Mouse (Mus musculus): ENCODE data around the gene Fbxo11.
"Not testable (repeated sequence)": the region's sequence is repeated elsewhere in the genome, so short reads cannot be mapped to it uniquely, and the experiment has no call there.

Gene Fbxo11

DNA sequence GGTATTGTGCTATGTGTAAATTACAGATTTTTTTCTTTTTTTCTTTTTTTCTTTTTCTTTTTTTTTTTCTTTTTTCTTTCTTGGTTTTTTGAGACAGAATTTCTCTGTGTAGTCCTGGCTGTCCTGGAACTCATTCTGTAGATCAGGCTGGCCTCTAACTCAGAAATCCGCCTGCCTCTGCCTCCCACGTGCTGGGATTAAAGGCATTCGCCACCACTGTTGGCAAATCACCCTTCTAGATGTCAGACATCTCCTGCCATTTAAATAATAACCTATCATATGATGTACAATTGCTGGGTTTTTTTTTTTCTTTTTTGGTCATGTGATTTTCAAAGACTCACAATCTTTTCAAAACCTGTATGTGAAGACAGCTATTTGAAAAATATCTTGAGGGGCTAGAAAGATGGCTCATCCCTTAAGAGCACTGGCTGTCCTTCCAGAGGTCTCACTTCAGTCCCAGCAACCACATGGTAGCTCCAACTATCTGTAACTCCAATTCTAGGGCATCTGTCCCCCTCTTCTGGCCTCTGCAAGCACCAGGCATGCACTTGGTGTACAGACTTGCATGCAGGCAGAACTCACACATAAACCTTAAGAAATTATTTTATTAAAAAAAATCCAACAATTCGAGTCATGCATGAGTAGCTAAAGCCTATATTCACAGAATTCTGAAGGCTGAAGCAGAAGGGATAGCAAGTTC lies 2.3 kb upstream of the Fbxo11 start:
- no peak for DNase-seq (ENCODE audit: low spot score in 2 of 2)

DNA sequence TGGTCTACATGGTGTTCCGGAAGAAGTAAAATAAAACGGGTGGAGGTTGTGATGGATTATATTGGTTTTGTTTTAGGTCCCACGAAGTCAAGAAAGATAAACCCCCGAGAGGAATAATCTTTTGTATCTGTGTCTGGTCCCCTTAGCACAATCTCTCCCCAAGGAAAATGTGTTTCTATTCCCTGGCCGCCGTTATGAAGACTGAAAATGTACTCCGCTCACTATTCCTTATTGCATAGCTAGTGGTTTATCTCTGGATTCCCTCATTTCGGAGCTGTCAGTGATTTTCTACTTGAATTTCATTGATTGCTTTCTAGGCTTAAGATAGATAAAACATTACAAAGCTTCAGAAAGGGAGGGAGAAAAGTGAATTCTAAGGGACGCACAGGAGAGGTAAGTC lies 1.7 kb upstream of the Fbxo11 start:
- no peak for DNase-seq (ENCODE audit: low spot score in 2 of 2)

DNA sequence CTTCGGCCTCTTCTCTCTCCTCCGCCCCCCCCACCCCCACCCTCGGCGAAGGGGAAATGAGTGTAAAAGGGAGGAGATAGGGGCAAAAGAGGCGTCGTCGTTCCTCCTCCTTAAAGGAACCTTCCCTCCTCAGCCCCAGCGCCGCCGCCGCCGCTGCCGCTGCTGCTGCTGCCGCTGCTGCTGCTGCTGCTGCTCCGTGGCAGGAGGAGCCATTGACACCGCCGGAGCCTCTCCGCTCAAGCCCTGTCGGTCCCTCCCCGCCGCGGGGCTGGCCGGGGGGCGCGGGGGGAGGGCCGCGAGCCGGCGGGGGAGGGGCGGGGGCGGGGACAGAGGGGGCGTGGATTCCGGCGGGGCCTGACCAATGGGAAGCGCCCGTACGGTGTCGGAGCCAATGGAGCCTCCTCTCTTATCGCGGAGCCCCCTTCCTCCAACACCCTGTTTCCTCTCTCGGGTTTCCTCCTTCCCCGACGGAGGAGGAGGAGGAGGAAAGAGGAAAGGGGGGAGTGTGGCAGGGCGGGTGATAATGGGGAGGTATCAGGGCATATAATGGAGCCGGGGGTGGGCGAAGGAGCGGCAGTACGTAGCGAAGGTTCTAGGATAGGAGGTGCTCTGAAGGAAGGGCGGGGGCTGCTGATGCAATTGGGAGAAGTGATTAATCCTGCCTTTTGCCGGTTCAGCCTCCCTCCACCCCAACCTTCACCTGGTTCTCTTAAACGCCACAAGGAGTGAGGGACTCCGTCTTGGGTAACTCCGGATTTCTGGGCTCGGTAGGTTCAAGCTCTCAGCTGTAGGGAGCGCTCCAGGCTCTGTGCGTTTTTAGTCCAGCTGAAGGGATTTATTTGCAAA lies 933 bp upstream of the Fbxo11 start:
- DNase-seq (ENCODE audit: low spot score in 2 of 2): peak; percentile 83 to 90

DNA sequence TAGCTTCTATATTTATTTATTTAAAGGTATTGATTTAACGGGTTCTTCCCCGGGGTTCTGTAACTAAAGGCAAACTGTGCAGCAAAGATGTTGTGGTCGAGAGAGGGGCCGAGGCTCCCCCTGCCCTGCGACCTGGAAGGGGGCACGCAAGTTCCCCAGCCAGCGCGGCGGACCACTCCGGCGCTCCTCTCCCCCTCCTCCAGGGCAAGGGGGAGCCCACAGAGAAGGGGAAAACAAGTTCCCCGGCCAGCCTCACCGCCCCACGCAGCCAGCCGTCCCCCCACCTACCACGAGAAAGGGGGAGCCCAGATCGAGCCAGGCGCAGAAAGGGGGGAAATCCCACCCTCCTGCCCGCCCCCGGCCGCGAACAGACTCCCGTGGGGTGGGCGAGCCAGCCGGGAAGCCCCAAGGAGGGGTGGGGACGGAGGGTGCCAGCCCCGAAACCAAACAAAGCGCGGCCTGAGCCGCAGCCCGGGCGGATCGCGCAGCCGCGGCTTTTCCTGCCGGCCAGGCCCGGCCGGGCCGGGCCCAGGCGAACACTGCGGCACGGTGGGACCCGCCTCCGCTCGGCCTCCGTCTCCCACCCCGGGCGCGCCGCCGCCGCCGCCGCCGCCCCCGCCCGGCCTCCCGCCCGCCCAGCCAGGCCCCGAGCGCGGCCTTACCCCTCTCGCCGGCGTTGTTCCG lies 602 bp downstream of the Fbxo11 start:
- peak; percentile 62 to 66 for DNase-seq (ENCODE audit: low spot score in 2 of 2)

DNA sequence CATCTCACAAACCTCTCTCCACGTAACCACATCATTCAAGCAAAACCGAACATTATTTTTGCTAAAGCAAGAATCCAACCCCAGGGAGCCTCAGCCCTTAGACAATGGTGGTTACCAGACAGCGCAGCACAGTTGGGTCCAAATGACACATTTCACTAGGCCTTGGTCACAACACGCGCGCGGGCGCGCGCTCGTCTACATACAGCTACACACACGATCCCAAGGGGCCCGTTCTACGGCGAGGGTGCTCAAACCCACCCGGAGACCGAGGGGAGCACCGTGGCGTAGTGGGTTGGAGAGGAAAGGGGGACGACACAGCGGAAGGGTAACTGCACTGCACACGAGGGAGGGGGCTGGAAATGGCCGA lies 1.1 kb downstream of the Fbxo11 start:
- peak; percentile 62 to 68 for DNase-seq (ENCODE audit: low spot score in 2 of 2)

DNA sequence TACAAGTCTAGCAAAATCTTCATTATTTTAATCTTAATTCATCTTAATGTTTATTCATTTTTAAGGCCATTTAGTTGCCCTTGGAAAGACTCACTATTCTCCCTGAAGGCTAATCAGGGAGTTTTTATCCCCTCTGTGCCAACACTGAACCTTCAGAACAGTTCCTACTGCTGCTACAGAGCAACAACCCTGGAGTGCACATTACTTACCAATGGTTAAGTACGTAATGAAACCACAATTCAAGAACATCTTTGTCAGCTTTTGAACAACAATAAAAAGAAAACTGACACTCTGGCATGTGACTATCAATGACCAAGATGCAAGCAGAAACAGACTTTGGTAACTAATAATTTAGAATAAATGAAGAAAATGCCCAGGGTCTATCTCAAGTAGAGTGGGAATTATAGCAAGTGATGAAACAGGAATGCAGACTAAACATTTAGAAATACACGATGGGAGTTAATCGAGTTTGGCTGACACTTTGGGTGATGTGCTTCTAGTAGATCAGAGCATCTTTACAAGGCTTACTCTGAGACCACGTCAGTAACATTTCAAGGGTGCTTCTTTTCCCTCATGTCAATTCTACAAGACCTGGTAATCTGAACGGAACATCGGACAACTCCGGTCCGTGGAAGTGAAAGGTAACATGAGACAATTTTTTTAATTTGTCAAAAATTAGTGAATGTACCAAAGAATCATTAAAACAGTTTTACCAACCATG lies 2.1 kb downstream of the Fbxo11 start:
- DNase-seq (ENCODE audit: low spot score in 2 of 2): no peak

DNA sequence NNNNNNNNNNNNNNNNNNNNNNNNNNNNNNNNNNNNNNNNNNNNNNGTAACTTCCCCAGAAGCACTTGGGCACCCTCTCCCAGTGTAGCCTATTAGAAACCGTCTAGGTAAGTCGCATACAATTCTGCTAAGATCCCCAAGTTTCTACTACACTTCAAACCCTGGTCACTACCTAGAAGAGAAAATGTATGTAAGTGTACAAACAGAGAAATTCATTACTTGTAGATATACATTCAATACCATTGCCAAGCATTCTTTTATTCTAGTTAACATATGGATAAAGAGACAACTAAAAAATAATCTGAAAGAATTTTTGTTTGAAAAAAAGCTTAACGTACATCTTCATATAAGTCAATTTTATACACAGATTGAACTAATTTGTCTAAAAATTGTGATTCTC lies 3.1 kb downstream of the Fbxo11 start:
- no peak for DNase-seq (ENCODE audit: low spot score in 2 of 2)

DNA sequence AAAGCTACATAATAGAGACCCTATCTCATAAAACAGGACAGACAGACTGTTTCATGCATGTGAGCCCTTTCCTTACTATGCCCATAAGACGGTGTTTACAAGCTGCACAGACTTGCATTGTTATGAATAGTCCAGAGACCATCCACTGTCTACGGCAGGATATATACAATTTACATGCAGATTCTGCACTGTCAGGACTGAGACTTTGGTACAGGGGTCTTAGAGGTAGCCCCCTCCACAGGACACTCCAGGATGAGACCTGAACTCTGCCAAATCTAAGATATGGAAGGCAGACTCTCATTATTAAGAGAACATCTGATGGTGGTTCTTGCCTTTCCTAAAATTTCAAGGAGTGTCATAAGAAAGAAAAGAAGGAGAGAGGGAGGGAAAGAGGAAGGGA lies 6.8 kb downstream of the Fbxo11 start:
- no peak for DNase-seq (ENCODE audit: low spot score in 2 of 2)

DNA sequence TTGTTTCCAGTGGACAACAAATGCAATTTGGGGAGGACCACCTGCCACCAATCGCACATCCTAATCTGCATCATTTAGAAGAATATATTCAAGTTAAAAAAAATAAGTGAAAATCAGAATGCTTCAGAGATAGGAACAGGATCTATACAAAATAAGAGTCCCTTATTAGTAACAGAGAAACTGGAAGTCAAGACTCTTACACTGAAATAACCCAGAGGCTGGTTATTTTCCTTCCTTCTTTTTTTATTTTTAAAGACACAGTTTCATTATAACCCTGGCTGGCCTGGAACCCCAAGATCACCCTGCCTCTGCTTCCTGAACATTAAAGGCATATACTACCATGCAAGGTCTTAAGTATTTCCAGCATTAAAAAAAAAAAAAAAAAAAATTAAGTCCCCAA lies 7.2 kb downstream of the Fbxo11 start:
- DNase-seq (ENCODE audit: low spot score in 2 of 2): no peak

DNA sequence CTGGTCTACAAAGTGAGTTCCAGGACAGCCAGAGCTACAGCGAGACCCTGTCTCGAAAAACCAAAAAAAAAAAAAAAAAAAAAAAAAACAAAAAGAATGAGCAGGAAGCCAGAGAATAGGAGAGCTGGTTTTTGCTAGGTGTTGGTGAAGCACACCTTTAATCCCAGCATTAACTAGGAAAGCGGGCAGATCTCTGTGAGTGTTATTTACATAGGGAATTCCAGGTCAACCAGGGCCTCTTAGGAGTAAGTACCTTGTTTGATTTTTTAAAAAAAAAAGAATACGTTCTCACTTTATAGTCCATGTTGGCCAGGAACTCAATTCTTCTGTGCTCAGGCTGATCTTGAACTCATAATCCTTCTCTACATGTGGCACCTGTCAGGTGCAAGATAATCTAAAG lies 13.4 kb downstream of the Fbxo11 start:
- DNase-seq (ENCODE audit: low spot score in 2 of 2): no peak

DNA sequence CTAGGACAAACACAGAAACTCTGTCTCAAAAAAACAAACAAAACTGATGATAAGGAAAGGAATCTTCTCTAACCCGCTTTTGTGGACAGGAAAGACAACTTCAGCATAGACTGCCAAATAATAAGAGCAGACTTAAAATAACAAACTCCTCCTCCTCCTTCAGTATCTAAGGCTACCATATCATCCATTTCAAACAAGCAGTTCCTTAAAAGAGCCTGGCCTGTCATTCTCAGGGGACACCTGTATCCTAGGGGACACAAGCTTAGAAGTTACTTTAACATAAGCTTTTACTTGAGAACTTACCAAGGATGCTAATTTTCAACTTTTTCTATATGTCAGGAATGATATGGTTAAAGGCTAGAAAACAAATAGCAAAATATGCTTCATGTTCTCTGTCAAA lies 14.2 kb downstream of the Fbxo11 start:
- no peak for DNase-seq (ENCODE audit: low spot score in 2 of 2)

DNA sequence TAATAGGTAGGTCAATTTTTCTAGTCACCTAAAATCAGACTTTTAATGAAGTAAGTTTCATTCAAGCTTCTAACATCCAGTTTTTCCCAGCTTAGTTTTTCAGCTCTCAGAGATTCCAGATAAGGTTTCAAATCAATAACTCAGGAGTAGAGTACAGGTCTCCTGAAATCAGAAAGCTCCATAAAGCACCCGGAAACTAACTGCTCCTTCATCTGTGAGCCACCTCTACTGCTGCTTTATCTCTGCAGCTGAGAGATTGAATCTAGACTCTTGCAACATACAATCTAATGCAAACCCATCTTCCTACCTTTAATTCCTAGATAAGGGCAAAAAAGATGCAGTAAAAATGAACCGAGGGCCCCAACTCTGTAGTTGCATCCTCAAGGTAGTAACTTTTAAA lies 14.8 kb downstream of the Fbxo11 start:
- no peak for DNase-seq (ENCODE audit: low spot score in 2 of 2)

DNA sequence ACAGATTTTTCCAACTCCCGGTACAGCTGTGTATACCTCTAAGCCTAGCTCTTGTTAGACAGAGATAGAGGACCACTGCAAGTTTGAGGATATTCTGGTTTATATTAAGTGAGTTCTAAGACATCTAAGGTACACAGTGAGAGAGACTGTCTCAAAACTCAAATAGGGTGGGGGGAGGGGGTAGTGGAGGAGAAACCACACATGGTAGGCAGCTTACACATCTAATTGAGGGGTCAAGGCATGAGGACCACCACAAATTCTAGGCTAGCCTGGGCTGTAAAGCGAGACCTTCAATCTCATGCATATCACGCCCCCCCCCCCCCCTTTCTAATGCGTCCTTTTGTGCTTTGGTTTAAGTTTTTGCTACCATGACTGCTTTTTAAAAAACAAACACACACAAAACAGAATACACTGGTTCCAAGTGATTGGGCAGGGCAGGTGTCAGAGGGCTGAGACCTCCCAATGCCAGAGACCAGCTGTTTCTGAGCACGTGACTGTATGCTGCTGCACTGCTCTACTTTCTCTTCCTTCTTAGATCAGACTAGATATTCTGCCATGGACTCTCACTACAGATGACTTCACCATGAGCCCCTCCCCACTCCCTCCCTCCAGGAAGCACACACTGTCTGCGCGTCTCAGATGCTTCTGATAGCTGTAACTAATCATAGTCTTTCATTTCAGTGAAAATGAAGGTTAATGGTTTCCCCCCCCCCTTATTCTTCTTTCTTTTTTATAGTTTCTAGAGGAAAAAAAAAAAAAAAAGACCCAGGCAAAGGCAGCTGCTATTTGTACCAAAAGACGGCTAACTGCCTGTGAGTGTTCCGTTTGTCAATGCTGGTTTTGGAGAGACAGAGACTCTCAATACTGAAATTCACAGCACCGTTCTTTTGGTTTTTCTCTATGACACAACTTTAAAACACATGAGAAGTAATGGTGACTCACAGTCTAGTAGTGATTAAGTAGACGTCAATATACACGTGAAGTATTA lies 22.7 kb downstream of the Fbxo11 start:
- DNase-seq (ENCODE audit: low spot score in 2 of 2): peak; percentile 67 to 75

DNA sequence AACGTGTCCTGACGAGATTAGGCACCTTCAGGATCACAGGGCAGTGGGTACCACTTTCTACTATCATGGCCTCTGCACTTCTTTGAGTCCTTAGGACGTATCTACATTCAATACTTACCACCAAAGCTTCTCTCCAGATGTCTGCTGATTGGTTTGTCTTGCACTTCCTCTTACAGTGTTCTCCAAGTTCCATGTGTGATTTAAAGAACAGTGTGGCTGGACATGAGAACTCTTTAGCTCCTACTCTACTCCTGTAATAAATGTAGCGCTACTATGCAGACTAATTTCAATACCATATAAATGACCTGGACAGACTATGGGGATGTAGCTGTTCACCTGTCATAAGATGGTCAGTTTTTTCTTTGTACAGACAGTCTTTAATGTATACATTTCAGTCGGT lies 24.3 kb downstream of the Fbxo11 start:
- DNase-seq (ENCODE audit: low spot score in 2 of 2): no peak

DNA sequence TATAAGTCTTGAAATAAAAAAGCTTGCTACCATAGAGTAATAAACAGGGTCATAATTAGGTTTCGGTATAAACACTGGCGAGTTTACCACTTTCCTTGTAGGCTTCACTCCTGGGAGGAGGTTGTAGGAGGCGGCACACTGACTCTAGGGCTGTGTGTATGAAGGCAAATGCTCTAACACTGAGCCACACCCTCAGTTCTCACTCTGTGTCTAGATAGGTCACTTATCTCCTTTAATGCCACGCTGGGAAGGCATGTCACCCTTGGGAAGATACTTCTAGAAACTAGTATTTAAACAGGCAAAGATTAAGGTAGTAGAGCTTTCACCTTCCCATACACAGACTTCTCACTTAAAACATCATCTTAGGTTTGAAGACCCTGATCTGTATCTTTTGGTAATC lies 30.7 kb downstream of the Fbxo11 start:
- DNase-seq (ENCODE audit: low spot score in 2 of 2): no peak

DNA sequence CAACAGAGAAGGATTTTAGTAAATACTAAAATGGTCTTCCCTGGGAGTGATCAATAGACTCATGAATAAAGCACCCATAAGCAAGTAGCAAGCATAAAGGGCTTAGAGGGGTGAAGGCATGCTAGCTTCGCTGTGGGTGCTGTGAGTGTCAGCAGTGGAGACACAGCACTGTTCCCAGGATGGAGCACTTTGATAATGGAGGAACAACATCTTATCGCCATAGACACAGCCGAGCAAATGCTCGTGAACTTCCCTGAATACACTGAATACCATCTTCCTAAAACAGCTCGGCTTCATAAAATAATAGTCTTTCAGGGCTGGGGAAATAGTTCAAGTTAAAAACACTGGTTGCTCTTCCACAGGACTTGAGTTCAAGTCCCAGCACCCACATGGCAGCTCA lies 33.3 kb downstream of the Fbxo11 start:
- DNase-seq (ENCODE audit: low spot score in 2 of 2): no peak

DNA sequence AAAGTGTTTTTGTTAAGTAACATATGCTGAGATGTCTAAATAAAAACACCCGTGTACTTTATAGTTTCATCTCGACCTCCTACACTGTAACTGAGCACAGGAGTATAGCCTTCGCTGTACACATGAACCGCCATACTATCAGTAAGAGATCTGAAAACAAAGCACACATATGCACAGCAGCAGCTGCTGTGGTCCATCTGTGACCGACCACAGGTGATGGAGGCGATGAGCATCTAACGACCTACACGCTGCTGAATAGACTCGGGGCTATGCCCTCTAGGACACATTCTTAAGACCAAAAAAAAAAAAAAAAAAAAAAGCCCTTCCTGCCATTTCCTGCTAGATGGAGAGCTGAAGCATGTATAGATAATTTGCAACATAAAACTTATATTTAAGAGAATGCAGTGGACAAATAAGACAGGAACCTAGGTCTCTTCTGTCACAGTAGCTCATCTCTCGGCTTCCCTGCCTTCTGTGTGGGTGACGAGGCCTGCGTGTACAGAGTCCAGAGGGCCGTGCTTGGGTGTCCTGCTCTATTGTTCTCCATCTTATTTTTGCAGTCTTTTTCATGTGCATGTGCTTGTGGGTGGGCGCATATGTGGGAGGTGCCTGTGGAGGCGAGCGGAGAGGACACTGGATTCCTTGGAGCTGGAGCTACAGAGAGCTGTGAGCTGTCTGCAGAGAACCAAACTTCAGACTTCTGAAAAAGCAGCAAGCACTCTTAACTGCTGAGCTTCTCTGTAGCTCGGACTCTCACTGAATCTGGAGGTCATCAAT lies 35.7 kb downstream of the Fbxo11 start:
- no peak for DNase-seq (ENCODE audit: low spot score in 2 of 2)

DNA sequence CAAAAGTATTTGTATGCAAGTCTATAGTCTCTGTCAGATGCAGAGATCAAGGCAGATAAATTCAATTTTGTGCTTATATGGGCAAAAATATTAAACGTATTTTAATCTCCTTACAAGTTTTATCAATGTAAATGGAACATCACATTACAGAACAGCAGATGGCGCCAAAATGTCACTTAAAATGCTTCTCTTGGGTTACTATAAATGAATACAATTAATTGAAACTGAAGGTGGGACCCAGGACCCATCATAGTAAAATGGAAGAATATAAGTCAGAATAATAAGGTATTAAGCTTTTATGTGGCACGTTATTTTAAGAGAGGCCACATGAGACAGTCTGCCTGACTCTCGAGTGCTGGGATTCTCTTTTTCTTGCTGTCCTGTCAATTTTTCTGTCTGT lies 39.9 kb downstream of the Fbxo11 start:
- peak; percentile 18 to 69 for DNase-seq (ENCODE audit: low spot score in 2 of 2)

DNA sequence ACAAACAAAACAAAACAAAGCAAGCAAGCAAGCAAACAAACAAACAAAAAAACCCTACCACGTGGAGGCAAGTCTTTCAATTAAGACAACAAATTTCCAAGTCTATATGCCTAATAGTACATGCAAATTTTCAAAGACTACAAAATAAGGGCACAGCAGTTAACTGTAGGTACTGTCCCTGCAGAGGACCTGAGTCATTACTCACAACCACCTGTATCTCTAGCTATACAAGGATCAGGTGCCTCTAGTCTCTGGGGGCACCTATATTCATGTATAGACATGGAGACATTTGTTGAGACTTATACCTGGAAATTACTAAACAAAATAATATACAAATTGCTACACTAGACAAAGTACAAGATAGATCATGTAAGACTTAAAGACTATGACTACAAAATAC lies 41.2 kb downstream of the Fbxo11 start:
- DNase-seq (ENCODE audit: low spot score in 2 of 2): no peak

DNA sequence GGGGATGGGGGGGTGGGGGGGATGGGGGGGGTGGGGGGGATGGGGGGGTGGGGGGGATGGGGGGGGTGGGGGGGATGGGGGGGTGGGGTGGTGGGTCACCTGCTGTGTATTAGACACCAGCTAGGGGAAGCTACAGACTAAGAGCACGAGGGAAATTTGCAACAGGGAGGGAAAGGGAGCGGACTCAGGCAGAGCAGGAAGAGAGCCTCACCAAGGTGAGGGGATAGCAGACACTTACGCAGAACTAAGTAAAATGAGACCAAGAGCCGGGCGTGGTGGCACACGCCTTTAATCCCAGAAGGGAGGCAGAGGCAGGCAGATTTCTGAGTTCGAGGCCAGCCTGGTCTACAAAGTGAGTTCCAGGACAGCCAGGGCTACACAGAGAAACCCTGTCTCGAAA lies 49.1 kb downstream of the Fbxo11 start:
- DNase-seq (ENCODE audit: low spot score in 2 of 2): not testable (repeated sequence)

Data from thymus, postnatal 10 days (tissue).